Mouse (Mus musculus) cerebellum, postnatal 4 days (tissue): Measurements from ENCODE around the gene AW011738.
A peak's percentile ranks its signal among the peaks of the same experiment; 100 is the strongest.

Experiments used
- DNase-seq, 2 experiments: peaks; one replicate each; pipeline ENCODE4 v3.0.0; 2022; ENCODE audit warnings: low spot score in 2 of 2, mixed read lengths in 1 of 2

The AW011738 gene

GRCm38 (mm10) chr4:156197829-156198205, 5.3 kb upstream of the AW011738 start:
- DNase-seq = peak; percentile 74 to 87

GRCm38 (mm10) chr4:156200623-156201475, 2.3 kb upstream of the AW011738 start, which contains the start of gene Isg15:
Isg15 (minus strand) TSS chr4:156200818.
- DNase-seq = no peak

DNA sequence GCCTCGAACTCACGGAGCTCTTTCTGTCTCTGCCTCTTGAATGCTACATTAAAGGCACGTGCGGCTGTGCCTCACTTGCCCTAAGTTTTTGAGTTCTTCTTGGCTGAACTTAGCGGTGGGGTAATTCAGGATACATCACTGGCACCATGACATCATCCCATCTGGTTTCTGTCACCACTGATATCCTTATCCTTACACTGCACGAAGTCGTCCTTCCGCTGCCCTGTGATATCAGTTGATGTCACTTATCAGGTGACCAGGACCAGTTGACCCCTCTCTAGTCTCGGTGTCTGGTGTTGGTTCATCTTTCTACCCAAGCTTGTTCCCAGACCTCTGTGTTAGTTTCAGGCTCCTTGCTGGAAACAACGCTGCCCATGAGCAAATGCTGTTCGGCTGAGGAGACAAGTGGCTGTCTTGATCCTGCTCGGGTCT, 626 bp upstream of the AW011738 start:
- no peak for DNase-seq

GRCm38 (mm10) chr4:156203413-156204131, 468 bp downstream of the AW011738 start:
- DNase-seq = peak in 1 of 2 experiments; percentile 27

- DNase-seq = no peak
These were observed 5.8 kb downstream of the AW011738 start for GRCm38 (mm10) chr4:156208872-156209271.

- no peak for DNase-seq
These were observed 7.0 kb downstream of the AW011738 start for GRCm38 (mm10) chr4:156209963-156210635.

- no peak for DNase-seq
These were observed 10.0 kb downstream of the AW011738 start for GRCm38 (mm10) chr4:156213134-156213533.

DNA sequence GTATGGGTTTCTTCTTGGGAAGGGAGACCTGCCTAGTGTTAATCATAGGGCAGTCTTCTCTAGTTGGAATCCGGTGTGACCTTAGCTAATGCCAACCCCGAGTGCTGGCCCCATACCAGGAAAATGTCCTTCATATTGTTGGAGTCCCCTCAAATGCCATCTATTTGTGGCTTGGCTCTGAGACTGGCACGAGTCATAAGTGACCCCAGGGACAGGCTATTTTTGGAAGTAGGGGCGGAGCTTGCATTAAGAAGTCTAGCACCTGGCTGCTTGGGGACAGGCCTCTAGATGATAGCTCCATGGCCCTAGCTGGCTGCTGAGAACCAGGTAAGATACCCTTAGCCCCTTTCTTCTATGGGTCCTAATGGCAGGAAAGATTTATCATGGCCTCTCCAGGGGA, 12.5 kb downstream of the AW011738 start, which contains the start of gene Perm1:
TSS of gene Perm1 (plus strand) at position 220 of the 400 bp plus-strand sequence.
- DNase-seq = no peak

DNA sequence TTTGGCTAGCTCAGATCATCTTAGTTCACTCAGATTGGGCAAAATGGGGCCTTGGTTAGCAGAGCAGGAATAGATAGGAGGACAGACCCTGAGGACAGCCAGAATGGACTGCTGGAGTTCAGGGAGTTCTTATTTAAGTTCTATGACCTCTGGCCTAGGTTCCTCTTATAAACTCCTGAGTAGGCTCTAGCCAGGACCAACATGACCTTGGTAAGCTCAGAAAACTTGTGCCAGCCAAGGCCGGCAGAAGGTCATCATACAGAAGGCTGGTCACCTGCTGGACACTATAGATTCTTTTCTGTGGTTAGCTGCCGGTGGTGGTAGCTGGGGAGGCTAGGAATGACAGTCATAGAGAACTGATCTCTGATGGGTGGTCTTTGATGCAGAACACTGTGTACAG, 13.1 kb downstream of the AW011738 start:
- no peak for DNase-seq

DNA sequence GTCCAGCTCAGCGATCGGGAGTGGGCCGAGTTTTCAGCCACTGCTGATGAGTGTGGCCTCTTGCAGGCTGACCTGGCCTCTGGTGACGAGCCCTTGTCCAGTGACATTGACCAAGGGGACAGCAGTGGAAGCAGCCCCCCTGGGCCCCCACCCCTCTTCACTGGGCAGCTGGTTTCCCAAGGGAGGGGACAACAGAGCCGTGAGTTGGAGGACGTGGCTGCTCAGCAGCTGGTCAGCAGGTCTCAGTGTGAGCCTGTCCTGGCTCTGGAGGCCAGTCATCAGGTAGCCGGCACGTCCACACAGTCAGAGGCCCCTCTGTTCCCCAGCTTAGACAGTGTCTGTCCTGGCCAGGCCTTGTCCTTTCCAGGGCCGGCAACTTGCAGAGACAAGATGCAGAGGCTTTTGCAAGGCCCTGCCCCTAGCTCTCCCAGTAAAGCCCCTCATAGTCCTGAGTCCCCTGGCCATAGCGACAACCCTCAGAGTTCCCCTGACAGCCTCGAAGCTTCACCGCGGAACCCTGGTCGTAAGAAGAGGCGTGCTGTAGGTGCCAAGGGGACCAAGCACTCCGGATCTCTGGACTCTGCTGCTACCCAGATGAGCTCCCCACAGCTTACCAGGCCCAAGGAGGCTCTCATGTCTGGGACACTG, 14.0 kb downstream of the AW011738 start:
- DNase-seq = no peak

DNA sequence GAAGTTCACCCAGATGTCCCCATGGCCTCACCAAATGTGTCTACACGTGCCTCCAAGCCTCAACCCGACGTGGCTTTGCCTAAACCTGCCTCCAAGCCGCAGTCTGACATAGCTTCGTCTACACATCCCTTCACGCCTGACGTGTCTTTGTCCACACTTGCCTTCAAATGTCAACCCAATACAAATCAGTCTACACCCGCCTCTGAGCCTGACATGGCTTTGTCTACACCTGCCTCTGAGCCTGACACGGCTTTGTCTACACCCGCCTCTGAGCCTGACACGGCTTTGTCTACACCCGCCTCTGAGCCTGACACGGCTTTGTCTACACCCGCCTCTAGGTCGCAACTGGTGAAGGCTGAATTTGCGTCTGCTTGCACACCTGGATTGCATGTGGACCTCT, 14.7 kb downstream of the AW011738 start:
- DNase-seq = no peak

GRCm38 (mm10) chr4:156219936-156220335, 16.8 kb downstream of the AW011738 start:
- no peak for DNase-seq

DNA sequence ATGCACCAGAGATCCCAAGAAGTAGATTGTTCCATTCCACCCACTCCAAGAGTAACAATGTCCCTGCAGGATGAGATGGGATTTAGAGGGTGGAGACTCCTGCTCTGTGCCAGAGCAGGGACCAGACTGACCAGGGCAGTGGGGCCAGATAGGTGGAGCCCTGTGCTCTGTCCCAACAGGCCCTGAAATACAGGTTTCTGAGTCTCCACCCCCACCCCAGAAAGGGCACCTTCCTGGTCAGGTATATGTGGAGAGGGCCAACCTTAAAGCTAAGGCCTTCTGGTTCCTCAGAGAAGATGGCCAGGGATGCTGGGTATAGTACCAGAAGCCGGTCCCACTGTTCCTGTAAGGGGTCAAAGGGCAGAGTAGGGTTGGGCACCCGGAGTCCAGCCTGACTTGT, 21.2 kb downstream of the AW011738 start:
- DNase-seq = no peak

DNA sequence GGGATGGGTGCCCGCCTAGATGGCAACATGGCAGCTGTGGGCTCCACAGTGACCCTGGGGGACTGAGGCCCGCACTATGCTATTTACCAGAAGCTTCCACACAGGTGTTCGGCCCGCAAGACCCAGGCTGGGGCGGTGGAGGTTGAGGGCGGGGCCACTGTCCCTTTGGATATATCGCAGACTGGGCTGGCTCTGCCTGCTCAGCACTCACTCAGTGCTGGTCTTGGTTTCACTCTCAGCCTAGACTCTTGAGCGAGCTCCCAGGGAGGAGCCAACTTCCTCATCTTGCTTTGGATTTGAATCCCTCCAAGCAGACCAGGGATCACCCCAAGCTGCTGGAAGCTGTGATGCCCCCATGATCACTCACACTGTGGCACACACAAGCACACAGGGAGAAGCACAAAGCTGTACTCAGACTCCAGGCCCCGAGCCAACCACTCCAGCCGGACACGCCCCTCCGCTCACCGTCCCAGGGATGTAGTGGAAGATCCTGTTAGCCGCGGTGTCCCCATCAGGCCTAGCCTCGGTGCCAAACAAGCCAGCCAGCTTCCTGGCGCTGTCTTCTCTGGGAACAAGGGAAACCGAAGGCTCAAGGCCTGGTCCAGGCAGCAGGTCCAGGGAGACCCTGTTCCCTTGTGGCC, 24.8 kb downstream of the AW011738 start:
- DNase-seq = no peak

DNA sequence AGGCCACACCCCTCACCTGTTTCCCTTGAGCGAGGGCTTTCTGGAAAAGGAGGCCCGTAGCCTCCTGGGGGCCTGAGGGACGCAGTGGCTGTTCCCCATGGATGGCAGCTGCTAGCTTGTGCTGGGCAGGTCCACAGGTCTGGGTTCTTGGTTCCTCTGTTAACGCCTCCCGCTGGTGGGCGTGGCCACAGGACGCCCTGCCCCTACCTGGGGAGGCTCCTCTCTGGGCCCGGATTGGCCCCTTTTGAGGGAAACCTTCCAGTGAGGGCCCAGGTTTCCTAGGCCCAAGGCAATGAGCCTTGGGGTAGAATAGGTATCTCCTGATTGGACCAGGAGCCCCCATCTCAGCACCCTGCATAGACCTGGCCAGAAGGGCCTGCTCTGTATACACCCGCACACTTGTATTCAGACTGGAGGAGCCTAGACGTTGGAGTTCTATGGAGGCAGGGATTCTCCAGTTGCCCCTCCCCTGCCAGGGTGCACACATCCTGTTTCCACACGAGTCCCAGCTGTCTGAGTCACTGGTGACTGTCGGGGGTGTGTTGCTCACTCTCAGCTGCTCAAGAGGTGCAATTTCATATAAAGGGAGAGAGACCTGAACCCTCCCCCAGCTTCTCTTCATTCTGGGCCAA, 25.4 kb downstream of the AW011738 start:
- DNase-seq = no peak

DNA sequence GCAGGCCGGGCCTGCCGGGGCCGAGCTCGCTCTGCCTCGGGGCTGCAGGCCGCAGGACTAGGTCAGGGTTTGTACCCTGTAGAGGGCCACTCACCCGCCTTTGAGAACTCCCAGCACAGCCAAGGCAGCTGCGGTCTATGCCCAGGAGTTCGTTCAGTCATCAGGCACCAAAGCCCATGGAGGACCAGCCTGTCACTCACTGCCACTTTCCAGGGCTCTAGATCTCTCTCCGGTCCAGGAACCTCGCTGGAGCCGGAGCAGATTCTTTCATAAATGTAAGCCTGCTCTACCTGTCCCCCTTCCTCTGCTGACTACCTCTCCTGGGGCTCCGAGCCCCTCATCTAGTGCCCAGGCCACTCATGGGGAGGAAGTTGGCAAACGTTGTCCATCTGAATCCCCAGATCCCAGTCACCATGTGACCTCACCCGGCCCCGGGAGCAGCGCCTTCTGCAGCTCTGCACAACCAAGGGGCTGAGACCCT, 31.0 kb downstream of the AW011738 start:
- no peak for DNase-seq

DNA sequence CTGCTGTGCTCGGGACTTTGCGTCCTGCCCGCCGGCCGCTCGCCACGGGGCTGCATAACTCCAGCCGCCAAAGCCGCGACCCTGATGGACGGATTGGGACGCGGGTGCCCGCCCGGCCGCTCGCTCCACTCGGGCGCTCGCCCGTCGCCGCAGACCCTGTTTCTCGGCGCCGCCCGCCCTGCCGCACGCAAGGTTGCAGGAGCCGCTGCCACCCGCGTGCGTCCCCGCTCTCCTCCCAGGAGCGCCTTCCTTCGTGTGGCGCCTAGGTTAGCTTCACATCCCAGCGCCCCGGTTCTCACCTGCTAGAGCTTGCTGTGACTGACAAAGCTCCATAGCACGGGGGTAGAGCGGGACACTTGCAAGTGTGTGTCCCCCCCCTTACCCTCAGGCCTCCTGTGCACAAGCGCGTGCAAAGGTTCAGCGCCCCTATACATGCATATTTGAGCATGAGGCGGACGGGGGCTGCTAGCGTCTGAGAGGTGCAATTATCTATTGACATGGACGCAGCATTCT, 31.7 kb downstream of the AW011738 start, which contains the start of gene Plekhn1:
TSS of gene Plekhn1 (minus strand) at position 157 of the 513 bp plus-strand sequence.
- peak; percentile 52 to 82 for DNase-seq

DNA sequence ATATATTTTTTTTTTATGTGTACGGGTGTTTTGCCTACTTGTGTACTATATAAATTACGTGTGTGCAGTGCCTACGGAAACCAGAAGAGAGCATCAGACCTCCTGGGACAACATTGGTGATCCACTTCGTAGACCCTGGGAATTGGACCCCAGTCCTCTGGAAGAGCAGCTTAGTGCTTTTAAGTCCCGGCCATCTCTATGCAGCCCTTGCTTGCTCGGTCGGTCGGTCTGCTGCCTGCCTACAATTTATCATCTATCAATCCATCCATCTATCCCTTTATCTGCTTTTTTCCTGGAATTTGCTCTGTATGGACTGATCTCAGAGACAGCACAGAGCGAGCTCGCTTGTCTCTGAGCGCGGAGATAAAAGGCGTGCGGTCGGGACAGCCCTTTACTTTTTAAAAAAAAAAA, 32.3 kb downstream of the AW011738 start:
- DNase-seq = no peak

DNA sequence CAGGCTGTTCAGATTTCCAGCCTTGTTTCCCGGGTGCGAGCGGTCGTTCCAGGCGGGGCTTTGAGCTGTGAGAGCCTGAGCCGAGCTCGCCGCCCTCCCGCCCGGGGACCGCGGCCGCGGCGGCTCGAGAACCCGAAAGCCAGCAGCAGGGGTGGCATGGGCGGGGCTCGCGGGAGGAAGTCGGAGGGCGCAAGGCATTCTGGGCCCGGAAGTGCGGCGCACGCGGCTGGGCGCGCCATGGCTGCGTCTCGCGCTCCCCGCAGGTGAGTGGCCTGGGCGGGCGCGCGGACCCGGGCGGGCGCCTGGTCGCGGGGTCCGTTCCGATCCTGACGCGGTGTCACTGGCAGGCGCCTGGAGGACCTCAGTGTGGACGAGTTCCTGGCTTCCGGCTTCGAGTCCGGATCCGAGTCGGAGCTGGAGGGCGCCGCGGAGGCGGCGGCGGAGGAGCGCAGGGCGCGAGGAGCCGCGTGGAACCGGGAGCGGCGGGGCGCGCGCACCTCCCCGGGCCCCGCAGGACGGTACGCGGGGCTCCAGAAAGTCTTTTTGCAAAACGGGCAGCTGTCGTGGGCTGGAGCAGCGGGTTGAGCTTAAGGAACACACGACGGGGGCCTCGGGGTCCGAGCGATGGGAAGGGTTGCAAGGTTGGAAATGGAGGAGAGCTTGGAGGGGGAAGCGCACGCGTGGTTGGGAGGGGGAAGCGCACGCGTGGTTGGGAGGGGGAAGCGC, 32.9 kb downstream of the AW011738 start, which contains the start of gene Noc2l:
TSS of gene Noc2l (plus strand) at position 203 of the 726 bp plus-strand sequence.
- peak; percentile 80 to 89 for DNase-seq
